Mouse (Mus musculus) cerebellum, adult 9-11 months (tissue): Measurements from ENCODE around the gene Tfap2e.
A peak's percentile ranks its signal among the peaks of the same experiment; 100 is the strongest.

Experiments used
- DNase-seq: peaks from one replicate; pipeline ENCODE4 v3.0.0; 2022

Gene Tfap2e

GRCm38 (mm10) chr4:126751556-126752023 lies 15.6 kb upstream of the Tfap2e start:
- no peak for DNase-seq

- DNase-seq: peak; percentile 64
These were observed 15.0 kb upstream of the Tfap2e start for GRCm38 (mm10) chr4:126750863-126751555.

- peak; percentile 87 for DNase-seq
These were observed 14.1 kb upstream of the Tfap2e start for GRCm38 (mm10) chr4:126750046-126750683.

GRCm38 (mm10) chr4:126749553-126749952 lies 13.5 kb upstream of the Tfap2e start:
- DNase-seq: no peak

- DNase-seq: peak; percentile 71
These were observed 12.3 kb upstream of the Tfap2e start for GRCm38 (mm10) chr4:126748381-126748780.

GRCm38 (mm10) chr4:126746194-126746840 lies 10.3 kb upstream of the Tfap2e start:
- peak; percentile 44 for DNase-seq

GRCm38 (mm10) chr4:126745506-126746193 lies 9.6 kb upstream of the Tfap2e start:
- DNase-seq: peak; percentile 66

GRCm38 (mm10) chr4:126744831-126745230 lies 8.8 kb upstream of the Tfap2e start:
- peak; percentile 75 for DNase-seq

GRCm38 (mm10) chr4:126743713-126744112 lies 7.7 kb upstream of the Tfap2e start:
- DNase-seq: peak; percentile 50

GRCm38 (mm10) chr4:126742976-126743375 lies 6.9 kb upstream of the Tfap2e start:
- no peak for DNase-seq

GRCm38 (mm10) chr4:126741448-126741847 lies 5.4 kb upstream of the Tfap2e start:
- peak; percentile 78 for DNase-seq

- no peak for DNase-seq
These were observed 4.1 kb upstream of the Tfap2e start for GRCm38 (mm10) chr4:126739966-126740676.

- DNase-seq: no peak
These were observed 549 bp downstream of the Tfap2e start for GRCm38 (mm10) chr4:126735382-126736000.

GRCm38 (mm10) chr4:126734700-126735381 lies 1.2 kb downstream of the Tfap2e start:
- DNase-seq: no peak

GRCm38 (mm10) chr4:126734001-126734603 lies 1.9 kb downstream of the Tfap2e start:
- no peak for DNase-seq

- DNase-seq: no peak
These were observed 3.3 kb downstream of the Tfap2e start for GRCm38 (mm10) chr4:126732531-126733380.

- DNase-seq: no peak
These were observed 3.9 kb downstream of the Tfap2e start for GRCm38 (mm10) chr4:126732111-126732510.

- DNase-seq: no peak
These were observed 28.6 kb downstream of the Tfap2e start for GRCm38 (mm10) chr4:126707439-126707826.

- DNase-seq: no peak
These were observed 29.2 kb downstream of the Tfap2e start for GRCm38 (mm10) chr4:126706630-126707438.
